Mouse (Mus musculus) kidney, adult 2 months (tissue): Measurements from ENCODE around the gene Tmem242.

Source experiments
- CTCF ChIP-seq: fragments of 200-500 bp; conservative IDR thresholded peaks from 2 replicates; pipeline ENCODE4 v1.5.1; 2011; ENCODE audit warnings: low read depth, mild to moderate bottlenecking, control low read depth, low read length, moderate library complexity, mixed read lengths; ENCODE audit not compliant: insufficient read depth, insufficient read length
- POLR2A ChIP-seq: fragments of 200-500 bp; IDR thresholded peaks from one replicate; pipeline ENCODE4 v1.6.1; 2011; ENCODE audit warnings: low read depth, low read length, control low read depth

GRCm38 (mm10) chr17:5410336-5410735 lies 29.7 kb downstream of the Tmem242 start:
- TF ChIP-seq CTCF (no peak), POLR2A (no peak)
